Mouse (Mus musculus): ENCODE data around the gene Mia. TPM values are rescaled to one million over a fixed set of nuclear protein-coding genes. Genes with fewer than 3 reads are reported as not detected.

The Mia gene
- total RNA-seq, 2 experiments from 2014 or later, result not detected

- no peak for ATAC-seq (replicated peaks; ENCODE audit: low FRiP score, poor library complexity, severe bottlenecking)
Observed at GRCm38 (mm10) chr7:27163450-27163805, 17.5 kb downstream of the Mia start.

DNA sequence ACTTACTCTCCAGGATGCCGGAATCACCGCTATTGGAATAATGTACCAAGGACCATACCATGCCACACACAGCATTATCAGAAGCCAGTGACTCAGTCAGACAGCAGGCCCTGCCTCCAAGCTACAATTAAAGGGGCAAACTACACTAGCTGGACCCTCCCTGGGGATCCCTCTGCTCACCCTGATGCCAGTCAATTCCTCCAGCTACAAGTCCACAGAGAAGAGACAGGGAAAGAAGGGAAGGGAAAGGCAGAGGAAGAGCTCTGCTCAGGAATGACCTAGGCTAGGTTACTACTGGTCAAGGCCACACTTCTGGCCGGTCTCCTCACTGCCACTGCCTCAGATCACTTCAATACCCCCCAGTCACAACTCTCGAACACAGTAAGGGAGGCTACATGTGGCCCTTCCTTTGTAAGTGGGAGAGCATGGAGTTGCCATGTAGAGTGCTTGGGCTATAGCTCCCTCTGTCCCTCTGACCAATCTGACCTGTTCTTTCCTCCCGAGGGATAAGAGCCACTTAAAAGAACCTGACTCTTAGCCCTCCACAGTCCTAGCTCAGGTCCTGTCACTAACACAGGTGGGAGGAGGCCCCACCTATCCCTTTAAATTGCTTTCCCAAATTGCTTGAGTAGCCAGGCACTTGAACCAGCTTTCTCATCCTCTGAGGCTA lies 18.0 kb downstream of the Mia start:
- ATAC-seq (replicated peaks; ENCODE audit: low FRiP score, poor library complexity, severe bottlenecking), result no peak

DNA sequence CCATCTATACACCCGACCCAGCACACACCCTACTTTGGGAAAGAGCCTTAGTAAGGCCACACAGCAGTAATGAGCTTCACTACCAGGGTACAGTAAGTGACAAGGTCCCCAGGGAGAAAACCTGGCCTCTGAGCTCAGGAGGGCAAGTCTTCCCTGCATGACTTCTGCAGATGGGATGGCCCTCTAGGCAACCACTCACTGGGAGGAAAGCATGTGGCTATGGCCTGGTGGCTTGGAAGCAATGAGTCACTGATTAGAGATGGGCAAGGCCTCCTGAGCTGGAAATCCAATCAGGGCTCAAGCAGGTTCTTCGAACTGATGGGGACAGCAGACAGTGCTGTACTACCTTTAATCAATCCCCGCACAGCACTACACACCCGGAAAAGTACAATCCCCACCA lies 19.2 kb downstream of the Mia start:
- ATAC-seq (replicated peaks; ENCODE audit: low FRiP score, poor library complexity, severe bottlenecking), result no peak

- no peak for ATAC-seq (replicated peaks; ENCODE audit: low FRiP score, poor library complexity, severe bottlenecking)
Observed at GRCm38 (mm10) chr7:27160921-27161320, 20.0 kb downstream of the Mia start.

- peak; percentile 79 for ATAC-seq (replicated peaks; ENCODE audit: low FRiP score, poor library complexity, severe bottlenecking)
Observed at GRCm38 (mm10) chr7:27159882-27160281, 21.1 kb downstream of the Mia start.

- ATAC-seq (replicated peaks; ENCODE audit: low FRiP score, poor library complexity, severe bottlenecking), result no peak
Observed at GRCm38 (mm10) chr7:27159256-27159655, 21.7 kb downstream of the Mia start.

DNA sequence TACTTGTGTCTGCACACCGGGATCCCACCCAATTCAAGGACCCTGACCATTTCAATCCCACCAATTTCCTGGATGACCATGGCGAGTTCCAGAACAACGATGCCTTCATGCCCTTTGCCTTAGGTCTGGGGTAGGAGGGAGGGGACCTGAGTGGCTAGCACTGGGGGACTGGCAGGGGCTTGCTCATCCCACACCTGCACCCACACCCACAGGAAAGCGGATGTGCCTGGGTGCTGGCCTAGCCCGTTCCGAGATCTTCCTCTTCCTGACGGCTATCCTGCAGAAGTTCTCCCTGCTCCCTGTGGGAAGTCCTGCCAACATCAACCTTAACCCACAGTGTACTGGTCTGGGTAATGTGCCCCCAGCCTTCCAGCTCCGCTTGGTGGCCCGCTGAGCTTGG lies 22.8 kb downstream of the Mia start:
- no peak for ATAC-seq (replicated peaks; ENCODE audit: low FRiP score, poor library complexity, severe bottlenecking)

- ATAC-seq (replicated peaks; ENCODE audit: low FRiP score, poor library complexity, severe bottlenecking), result no peak
Observed at GRCm38 (mm10) chr7:27156005-27156404, 25.0 kb downstream of the Mia start.

DNA sequence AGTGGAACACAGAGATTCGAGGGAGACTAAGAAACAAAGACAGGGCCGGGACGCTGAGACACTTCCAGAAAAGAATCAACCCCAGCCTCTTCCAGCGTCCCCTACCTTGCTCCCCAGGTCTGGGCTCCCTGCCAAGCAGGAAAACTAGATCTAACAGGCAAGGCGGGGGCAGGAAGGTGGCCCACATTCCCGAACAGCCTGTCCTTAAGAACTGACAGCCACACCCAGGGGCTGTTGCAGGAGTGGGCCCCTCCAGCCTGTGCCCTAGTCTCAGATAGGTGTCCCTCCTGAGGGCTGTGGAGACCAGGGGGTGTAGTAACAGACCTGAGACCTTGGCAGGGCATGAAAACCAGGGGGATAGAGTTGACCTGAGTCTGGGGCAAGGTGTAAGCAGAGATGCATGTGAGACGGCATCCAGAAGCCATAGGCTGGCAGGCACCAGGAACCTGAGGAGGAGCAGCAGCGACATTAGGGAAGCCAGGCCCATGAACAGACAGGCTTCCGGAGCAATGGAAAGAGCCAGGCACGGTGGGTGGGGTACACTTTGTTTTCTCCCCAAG lies 27.7 kb downstream of the Mia start, which contains the start of gene Cyp2t4:
TSS of gene Cyp2t4 (plus strand) at position 510 of the 560 bp plus-strand sequence.
- ATAC-seq (replicated peaks; ENCODE audit: low FRiP score, poor library complexity, severe bottlenecking), result peak; percentile 43; the same call in 1 of the 2 replicates

GRCm38 (mm10) chr7:27136410-27136996 lies 44.5 kb downstream of the Mia start:
- ATAC-seq (replicated peaks; ENCODE audit: low FRiP score, poor library complexity, severe bottlenecking), result no peak

DNA sequence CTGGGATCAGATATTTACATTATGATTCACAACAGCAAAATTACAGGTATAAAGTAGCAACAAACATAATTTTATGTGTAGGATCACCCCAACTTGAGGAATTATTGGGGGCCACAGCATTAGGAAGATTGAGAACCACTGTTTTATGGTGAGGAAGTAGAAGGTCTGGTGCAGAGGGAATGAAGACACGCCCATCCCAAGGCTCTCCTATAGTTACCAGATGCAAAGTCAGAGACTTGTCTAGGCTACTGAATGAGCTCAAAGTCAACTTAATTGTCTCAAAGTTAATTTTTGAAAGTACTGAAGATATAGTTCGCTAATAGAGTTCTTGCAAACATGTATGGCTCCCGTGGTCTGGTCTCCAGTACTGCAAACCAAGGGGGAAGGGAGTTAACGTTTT lies 47.2 kb downstream of the Mia start:
- no peak for ATAC-seq (replicated peaks; ENCODE audit: low FRiP score, poor library complexity, severe bottlenecking)

- no peak for ATAC-seq (replicated peaks; ENCODE audit: low FRiP score, poor library complexity, severe bottlenecking)
Observed at GRCm38 (mm10) chr7:27133156-27133555, 47.8 kb downstream of the Mia start.

- no peak for ATAC-seq (replicated peaks; ENCODE audit: low FRiP score, poor library complexity, severe bottlenecking)
Observed at GRCm38 (mm10) chr7:27132588-27132987, 48.4 kb downstream of the Mia start.

- ATAC-seq (replicated peaks; ENCODE audit: low FRiP score, poor library complexity, severe bottlenecking), result no peak
Observed at GRCm38 (mm10) chr7:27131387-27131786, 49.6 kb downstream of the Mia start.

GRCm38 (mm10) chr7:27130521-27131370 lies 50.2 kb downstream of the Mia start:
- no peak for ATAC-seq (replicated peaks; ENCODE audit: low FRiP score, poor library complexity, severe bottlenecking)

- ATAC-seq (replicated peaks; ENCODE audit: low FRiP score, poor library complexity, severe bottlenecking), result no peak
Observed at GRCm38 (mm10) chr7:27129811-27130210, 51.1 kb downstream of the Mia start.

Other genes starting within 250 kb of the Mia start
- not detected in 2 replicates for gene Cyp2a22, start 241.8 kb downstream of the Mia start, total RNA-seq (2015; ENCODE audit: low replicate concordance)
- 0.39 TPM in 1 of 2 replicates, not detected in the other for gene Cyp2a22, start 241.8 kb downstream of the Mia start, total RNA-seq (2017; ENCODE audit: low replicate concordance)
- not detected in 2 replicates for gene Cyp2a12, start 152.1 kb downstream of the Mia start, total RNA-seq (2015; ENCODE audit: low replicate concordance)
- gene Cyp2a12, start 152.1 kb downstream of the Mia start, total RNA-seq (2017; ENCODE audit: low replicate concordance), result not detected in 2 replicates
- gene Cyp2f2, start 61.2 kb downstream of the Mia start, total RNA-seq (2015; ENCODE audit: low replicate concordance), result not detected in 2 replicates
- gene Cyp2f2, start 61.2 kb downstream of the Mia start, total RNA-seq (2017; ENCODE audit: low replicate concordance), result not detected in 2 replicates
- gene Cyp2t4, start 27.4 kb downstream of the Mia start, total RNA-seq (2015; ENCODE audit: low replicate concordance), result not detected in 2 replicates
- gene Cyp2t4, start 27.4 kb downstream of the Mia start, total RNA-seq (2017; ENCODE audit: low replicate concordance), result not detected in 2 replicates
- gene Egln2, start 14.4 kb downstream of the Mia start, total RNA-seq (2015; ENCODE audit: low replicate concordance), result 13.0 and 13.4 TPM in 2 replicates
- 4.9 and 9.6 TPM in 2 replicates for gene Egln2, start 14.4 kb downstream of the Mia start, total RNA-seq (2017; ENCODE audit: low replicate concordance)
- gene Rab4b, start 2.3 kb downstream of the Mia start, total RNA-seq (2015; ENCODE audit: low replicate concordance), result 3.2 and 9.2 TPM in 2 replicates
- 3.2 and 9.8 TPM in 2 replicates for gene Rab4b, start 2.3 kb downstream of the Mia start, total RNA-seq (2017; ENCODE audit: low replicate concordance)
- gene Gm21983, start 71 bp downstream of the Mia start, total RNA-seq (2015; ENCODE audit: low replicate concordance), result not detected in 2 replicates
- gene Gm21983, start 71 bp downstream of the Mia start, total RNA-seq (2017; ENCODE audit: low replicate concordance), result not detected in 2 replicates
- gene BC024978, start 14.6 kb upstream of the Mia start, total RNA-seq (2015; ENCODE audit: low replicate concordance), result 0.84 and 9.4 TPM in 2 replicates
- not detected in 2 replicates for gene BC024978, start 14.6 kb upstream of the Mia start, total RNA-seq (2017; ENCODE audit: low replicate concordance)
- gene Snrpa, start 15.1 kb upstream of the Mia start, total RNA-seq (2015; ENCODE audit: low replicate concordance), result 41.1 and 41.9 TPM in 2 replicates
- gene Snrpa, start 15.1 kb upstream of the Mia start, total RNA-seq (2017; ENCODE audit: low replicate concordance), result 7.8 and 14.8 TPM in 2 replicates
- 1.8 and 4.2 TPM in 2 replicates for gene Itpkc, start 47.5 kb upstream of the Mia start, total RNA-seq (2015; ENCODE audit: low replicate concordance)
- gene Itpkc, start 47.5 kb upstream of the Mia start, total RNA-seq (2017; ENCODE audit: low replicate concordance), result 0.39 and 5.4 TPM in 2 replicates
- gene Coq8b, start 51.9 kb upstream of the Mia start, total RNA-seq (2015; ENCODE audit: low replicate concordance), result 2.9 TPM in 1 of 2 replicates, not detected in the other
- 7.7 TPM in 1 of 2 replicates, not detected in the other for gene Coq8b, start 51.9 kb upstream of the Mia start, total RNA-seq (2017; ENCODE audit: low replicate concordance)
- 0.72 TPM in 1 of 2 replicates, not detected in the other for gene Numbl, start 77.3 kb upstream of the Mia start, total RNA-seq (2015; ENCODE audit: low replicate concordance)
- gene Numbl, start 77.3 kb upstream of the Mia start, total RNA-seq (2017; ENCODE audit: low replicate concordance), result under 0.01 and 2.0 TPM in 2 replicates
- not detected in 2 replicates for gene Ltbp4, start 156.5 kb upstream of the Mia start, total RNA-seq (2015; ENCODE audit: low replicate concordance)
- 0.61 TPM in 1 of 2 replicates, not detected in the other for gene Ltbp4, start 156.5 kb upstream of the Mia start, total RNA-seq (2017; ENCODE audit: low replicate concordance)
- 11.5 and 20.5 TPM in 2 replicates for gene Shkbp1, start 174.9 kb upstream of the Mia start, total RNA-seq (2015; ENCODE audit: low replicate concordance)
- gene Shkbp1, start 174.9 kb upstream of the Mia start, total RNA-seq (2017; ENCODE audit: low replicate concordance), result 4.7 and 5.1 TPM in 2 replicates
- 8.0 TPM in 1 of 2 replicates, not detected in the other for gene Gm20479, start 176.3 kb upstream of the Mia start, total RNA-seq (2015; ENCODE audit: low replicate concordance)
- gene Gm20479, start 176.3 kb upstream of the Mia start, total RNA-seq (2017; ENCODE audit: low replicate concordance), result not detected in 2 replicates